Mouse (Mus musculus) neural tube, embryonic 12.5 days (tissue): Measurements from ENCODE around the gene Ppie. TPM values are rescaled to one million over a fixed set of nuclear protein-coding genes. Genes with fewer than 3 reads are reported as not detected.
"Not testable (repeated sequence)": the region's sequence is repeated elsewhere in the genome, so short reads cannot be mapped to it uniquely, and the experiment has no call there.

Experiments
- ATAC-seq: fragments of 200-750 bp; cut with Nextera tagmentation; 2 replicates; pipeline ENCODE4 v1.8.0; 2017; ENCODE audit warnings: low read depth, mild to moderate bottlenecking, moderate TSS enrichment, moderate library complexity; ENCODE audit not compliant: low FRiP score
- H3K27ac ChIP-seq: fragments of 300-500 bp; sonication (generic); 2 replicates; pipeline ENCODE4 v1.5.1; 2016
- H3K27me3 ChIP-seq: fragments of 300-500 bp; sonication (generic); replicated peaks from 2 replicates; pipeline ENCODE4 v1.6.1; 2016; ENCODE audit warnings: mild to moderate bottlenecking
- H3K36me3 ChIP-seq: fragments of 300-500 bp; sonication (generic); 2 replicates; pipeline ENCODE4 v1.6.1; 2016; ENCODE audit warnings: mild to moderate bottlenecking
- H3K4me1 ChIP-seq: fragments of 300-500 bp; sonication (generic); 2 replicates; pipeline ENCODE4 v1.6.1; 2016
- H3K4me2 ChIP-seq: fragments of 300-500 bp; sonication (generic); replicated peaks from 2 replicates; pipeline ENCODE4 v1.6.1; 2016; ENCODE audit warnings: mild to moderate bottlenecking
- H3K4me3 ChIP-seq: fragments of 300-500 bp; sonication (generic); 2 replicates; pipeline ENCODE4 v1.5.1; 2016
- H3K9ac ChIP-seq: fragments of 300-500 bp; sonication (generic); 2 replicates; pipeline ENCODE4 v1.6.1; 2016; ENCODE audit warnings: mild to moderate bottlenecking
- H3K9me3 ChIP-seq: fragments of 300-500 bp; sonication (generic); 2 replicates; pipeline ENCODE4 v1.6.1; 2016; ENCODE audit warnings: mild to moderate bottlenecking
- whole genome bisulfite sequencing: fragments of 180-500 bp; shearing (Covaris S2); methylation state at CpG from one replicate; pipeline ENCODE4 v1.1.7; 2016; 5-methylcytosine and 5-hydroxymethylcytosine counted together
- polyA plus RNA-seq: library from polyadenylated mRNA; unstranded; fragments of >200 nt; fragmentation: Nextera tagmentation; extraction: Ambion mirVana; gene quantifications from 2 replicates; pipeline ENCODE4 v1.2.1, GENCODE M21; 2016

The Ppie gene
- polyA plus RNA-seq, 1 experiment from 2014 or later = 80.1 TPM

- H3K27me3 ChIP-seq = peaks cover 10% of the 10 kb centered on the region
- not testable (repeated sequence) for H3K9ac ChIP-seq, H3K4me1 ChIP-seq, H3K9me3 ChIP-seq, H3K36me3 ChIP-seq, H3K4me3 ChIP-seq, H3K27ac ChIP-seq, ATAC-seq, H3K4me2 ChIP-seq
- WGBS = 77% methylated on average over 10 of the region's 10 CpGs
Measured at GRCm38 (mm10) chr4:123111275-123111983, 28.3 kb downstream of the Ppie start.

GRCm38 (mm10) chr4:123110751-123111150 is 29.0 kb downstream of the Ppie start:
- ATAC-seq = no peak
- Histone ChIP-seq H3K4me2 (no peak overlapping the region), H3K36me3 (no peaks in the 10 kb centered on the region), H3K27ac (no peak overlapping the region), H3K9me3 (no peaks in the 10 kb centered on the region), H3K27me3 (peaks cover 12% of the 10 kb centered on the region), H3K4me1 (no peaks in the 10 kb centered on the region), H3K4me3 (no peak overlapping the region), H3K9ac (no peak overlapping the region)
- WGBS = 83% methylated on average over 4 of the region's 4 CpGs

DNA sequence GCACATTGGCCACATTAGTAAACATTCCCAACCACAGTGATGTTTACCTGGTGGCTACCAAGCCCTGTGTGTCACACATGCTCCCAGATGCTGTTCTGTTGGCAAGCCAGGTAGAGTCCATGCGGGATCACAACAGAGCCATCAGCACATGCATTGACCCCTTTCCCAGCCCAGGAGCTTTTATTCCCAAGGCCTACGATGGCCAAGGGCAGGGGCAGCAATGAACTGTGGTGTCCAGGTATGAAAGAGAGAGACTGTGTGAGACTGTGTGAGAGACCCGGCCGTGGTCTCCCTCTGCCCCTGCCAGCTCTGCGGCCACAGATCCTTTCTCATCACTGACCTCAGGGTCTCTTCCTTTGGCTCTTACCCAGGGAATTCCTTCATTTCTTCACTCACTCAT is 31.7 kb downstream of the Ppie start:
- Histone ChIP-seq H3K27me3 (peaks cover 37% of the 10 kb centered on the region), H3K9me3 (no peaks in the 10 kb centered on the region), H3K27ac (no peak overlapping the region), H3K4me2 (no peak overlapping the region), H3K36me3 (no peaks in the 10 kb centered on the region), H3K9ac (no peak overlapping the region), H3K4me1 (peaks cover 8% of the 10 kb centered on the region), H3K4me3 (no peak overlapping the region)
- 83% methylated on average over 5 of the region's 5 CpGs for WGBS
- ATAC-seq = no peak

DNA sequence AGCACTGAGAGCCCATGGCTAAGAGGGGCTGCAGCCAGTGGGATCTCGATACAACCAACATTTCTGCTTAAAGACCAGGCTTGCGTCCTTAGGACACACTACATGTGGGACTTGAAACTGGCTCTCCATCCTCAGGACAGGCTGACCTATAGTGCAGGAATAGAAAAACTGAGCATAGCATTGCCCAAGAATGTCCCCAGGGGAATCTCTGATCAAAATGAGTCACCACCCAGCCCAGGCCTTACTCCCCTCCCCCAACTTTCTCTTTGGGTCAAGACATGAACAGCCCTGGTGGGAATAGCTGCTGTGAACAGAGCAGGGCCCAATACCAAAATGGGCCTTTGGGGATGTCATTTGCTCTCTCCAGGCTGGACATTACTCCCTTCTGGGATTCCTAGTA is 32.9 kb downstream of the Ppie start:
- H3K27ac ChIP-seq = no peak overlapping the region
- H3K4me1 ChIP-seq = peaks cover 8% of the 10 kb centered on the region
- no peak for ATAC-seq
- no peaks in the 10 kb centered on the region for H3K36me3 ChIP-seq
- 81% methylated on average over 2 of the region's 2 CpGs for WGBS
- peaks cover 41% of the 10 kb centered on the region for H3K27me3 ChIP-seq
- H3K4me2 ChIP-seq = no peak overlapping the region
- no peak overlapping the region for H3K9ac ChIP-seq
- no peak overlapping the region for H3K4me3 ChIP-seq
- H3K9me3 ChIP-seq = no peaks in the 10 kb centered on the region

GRCm38 (mm10) chr4:123105929-123106328 is 33.8 kb downstream of the Ppie start:
- H3K36me3 ChIP-seq, H3K27ac ChIP-seq, H3K4me1 ChIP-seq, H3K9ac ChIP-seq, ATAC-seq, H3K4me3 ChIP-seq, H3K9me3 ChIP-seq, H3K4me2 ChIP-seq: not testable (repeated sequence)
- peaks cover 41% of the 10 kb centered on the region for H3K27me3 ChIP-seq
- WGBS = 81% methylated on average over 7 of the region's 7 CpGs

DNA sequence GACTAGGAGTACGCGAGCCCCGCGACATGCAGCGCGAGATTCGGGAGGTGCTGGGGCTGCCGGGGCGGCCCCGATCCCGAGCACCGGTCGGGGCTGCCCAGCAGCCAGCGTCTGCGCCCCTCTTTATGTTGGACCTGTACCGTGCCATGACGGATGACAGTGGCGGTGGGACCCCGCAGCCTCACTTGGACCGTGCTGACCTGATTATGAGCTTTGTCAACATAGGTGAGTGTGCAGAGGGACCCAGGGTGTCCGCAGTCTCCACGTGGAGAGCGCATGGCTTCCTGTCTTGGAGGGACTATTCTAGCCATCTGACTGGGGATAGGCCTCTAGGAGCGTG is 34.3 kb downstream of the Ppie start:
- Histone ChIP-seq H3K36me3 (no peaks in the 10 kb centered on the region), H3K27ac (no peak overlapping the region), H3K9ac (no peak overlapping the region), H3K4me1 (peaks cover 8% of the 10 kb centered on the region), H3K4me3 (peak overlapping the region; percentile 24), H3K4me2 (peak overlapping the region; percentile 55), H3K9me3 (no peaks in the 10 kb centered on the region), H3K27me3 (peaks cover 41% of the 10 kb centered on the region)
- 24% methylated on average over 24 of the region's 24 CpGs for WGBS
- peak; percentile 21; the same call in 1 of the 2 replicates for ATAC-seq

DNA sequence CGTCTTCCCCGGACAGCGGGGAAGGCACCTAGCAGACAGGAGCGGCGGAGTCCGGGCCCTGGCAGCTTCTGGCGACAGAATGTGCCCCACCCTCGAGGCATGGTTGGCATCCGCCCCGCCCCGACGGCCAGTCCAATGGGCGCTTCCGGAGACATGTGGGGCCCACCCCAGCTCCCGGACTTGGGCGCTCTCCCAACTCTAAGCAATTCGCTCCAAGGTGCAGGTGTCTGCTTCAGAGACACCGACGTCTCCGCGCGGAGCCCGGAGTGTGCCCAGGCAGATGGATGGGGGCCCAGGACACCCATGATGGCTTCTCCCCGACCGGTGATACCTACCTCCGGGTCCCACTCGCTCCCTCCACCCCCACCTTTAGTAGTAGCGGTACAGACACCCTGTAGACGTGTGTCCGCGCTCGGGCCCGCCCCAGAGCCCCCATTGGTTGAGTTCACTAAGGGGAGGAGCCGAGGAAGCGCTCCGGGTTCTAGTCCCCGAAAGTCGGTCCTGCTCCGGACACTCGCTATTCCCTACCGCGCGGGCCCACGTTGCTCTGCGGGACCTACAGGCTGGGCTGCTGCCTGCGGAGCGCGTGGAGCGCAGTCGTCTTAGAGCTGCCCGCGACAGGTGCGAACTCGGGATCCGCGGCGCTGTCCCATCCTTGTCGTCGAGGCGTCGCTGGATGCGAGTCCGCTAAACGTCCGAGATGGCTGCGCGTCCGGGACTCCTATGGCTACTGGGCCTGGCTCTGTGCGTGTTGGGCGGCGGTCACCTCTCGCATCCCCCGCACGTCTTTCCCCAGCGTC is 34.9 kb downstream of the Ppie start, which contains the start of gene Bmp8b:
Gene Bmp8b, plus strand, starts transcription at position 515 of the 800 bp plus-strand sequence.
- Histone ChIP-seq H3K27me3 (peaks cover 41% of the 10 kb centered on the region), H3K9ac (no peak within 1 kb of the TSS), H3K4me1 (peaks cover 8% of the 10 kb centered on the region), H3K4me2 (peak within 1 kb of the TSS; percentile 55), H3K9me3 (no peaks in the 10 kb centered on the region), H3K4me3 (peak within 1 kb of the TSS; percentile 24), H3K36me3 (no peaks in the 10 kb centered on the region), H3K27ac (no peak within 1 kb of the TSS)
- 5% methylated on average over 75 of the region's 75 CpGs for WGBS
- ATAC-seq = peak; percentile 48; the same call in 1 of the 2 replicates

- Histone ChIP-seq H3K4me1 (no peaks in the 10 kb centered on the region), H3K4me2 (no peak overlapping the region), H3K9ac (no peak overlapping the region), H3K9me3 (no peaks in the 10 kb centered on the region), H3K36me3 (no peaks in the 10 kb centered on the region), H3K27me3 (no peaks in the 10 kb centered on the region; the same call in 1 of the 2 replicates), H3K4me3 (no peak overlapping the region), H3K27ac (no peak overlapping the region)
- 74% methylated on average over 9 of the region's 9 CpGs for WGBS
- ATAC-seq = no peak
Measured at GRCm38 (mm10) chr4:123093869-123094268, 45.9 kb downstream of the Ppie start.

GRCm38 (mm10) chr4:123093064-123093776 is 46.5 kb downstream of the Ppie start:
- H3K36me3 ChIP-seq = no peaks in the 10 kb centered on the region
- H3K27me3 ChIP-seq = no peaks in the 10 kb centered on the region; the same call in 1 of the 2 replicates
- 0 out of 2 replicates have a peak overlapping the region, but pooled peaks have one; percentile 3 for H3K4me2 ChIP-seq
- no peak for ATAC-seq
- H3K4me3 ChIP-seq = no peak overlapping the region
- H3K4me1 ChIP-seq = no peaks in the 10 kb centered on the region
- H3K27ac ChIP-seq = no peak overlapping the region
- no peaks in the 10 kb centered on the region for H3K9me3 ChIP-seq
- 64% methylated on average over 17 of the region's 17 CpGs for WGBS
- H3K9ac ChIP-seq = no peak overlapping the region

- H3K4me1 ChIP-seq = no peaks in the 10 kb centered on the region
- no peak for ATAC-seq
- 76% methylated on average over 5 of the region's 5 CpGs for WGBS
- H3K4me2 ChIP-seq = no peak overlapping the region
- no peak overlapping the region for H3K9ac ChIP-seq
- H3K27ac ChIP-seq = no peak overlapping the region
- no peak overlapping the region for H3K4me3 ChIP-seq
- no peaks in the 10 kb centered on the region; the same call in 1 of the 2 replicates for H3K27me3 ChIP-seq
- H3K36me3 ChIP-seq = no peaks in the 10 kb centered on the region
- no peaks in the 10 kb centered on the region for H3K9me3 ChIP-seq
Measured at GRCm38 (mm10) chr4:123092621-123093020, 47.1 kb downstream of the Ppie start.

DNA sequence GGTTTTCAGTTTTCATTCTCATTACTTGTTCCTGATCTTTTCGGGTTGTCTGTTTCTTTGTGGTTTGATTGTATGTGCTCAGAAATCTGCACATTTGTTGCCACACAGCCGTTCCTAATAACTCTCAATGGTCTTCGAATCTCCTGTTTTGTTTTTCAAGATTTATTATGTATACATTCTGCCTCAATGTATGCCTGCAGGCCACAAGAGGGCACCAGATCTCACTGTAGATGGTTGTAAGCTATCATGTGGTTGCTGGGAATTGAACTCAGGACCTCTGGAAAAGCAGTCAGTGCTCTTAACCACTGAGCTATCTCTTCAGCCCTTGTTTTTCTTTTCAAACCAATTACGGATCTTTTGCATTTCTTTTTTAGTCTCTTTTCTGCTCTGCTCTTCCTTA is 53.4 kb downstream of the Ppie start:
- Histone ChIP-seq H3K9me3 (no peaks in the 10 kb centered on the region), H3K4me3 (no peak overlapping the region), H3K36me3 (no peaks in the 10 kb centered on the region), H3K4me1 (no peaks in the 10 kb centered on the region), H3K27ac (no peak overlapping the region), H3K4me2 (no peak overlapping the region), H3K9ac (no peak overlapping the region), H3K27me3 (no peaks in the 10 kb centered on the region)
- WGBS = 83% methylated on average over 4 of the region's 4 CpGs
- no peak for ATAC-seq

- no peaks in the 10 kb centered on the region for H3K36me3 ChIP-seq
- H3K9me3 ChIP-seq = no peaks in the 10 kb centered on the region
- H3K27me3 ChIP-seq = no peaks in the 10 kb centered on the region
- H3K9ac ChIP-seq = no peak overlapping the region
- H3K27ac ChIP-seq = no peak overlapping the region
- WGBS = 88% methylated on average over 2 of the region's 2 CpGs
- ATAC-seq = no peak
- no peak overlapping the region for H3K4me3 ChIP-seq
- no peaks in the 10 kb centered on the region for H3K4me1 ChIP-seq
- H3K4me2 ChIP-seq = no peak overlapping the region
Measured at GRCm38 (mm10) chr4:123085290-123085689, 54.5 kb downstream of the Ppie start.
